Comparison of ENCODE assay signal across 27 mouse cellular contexts in the genomic region with DNA sequence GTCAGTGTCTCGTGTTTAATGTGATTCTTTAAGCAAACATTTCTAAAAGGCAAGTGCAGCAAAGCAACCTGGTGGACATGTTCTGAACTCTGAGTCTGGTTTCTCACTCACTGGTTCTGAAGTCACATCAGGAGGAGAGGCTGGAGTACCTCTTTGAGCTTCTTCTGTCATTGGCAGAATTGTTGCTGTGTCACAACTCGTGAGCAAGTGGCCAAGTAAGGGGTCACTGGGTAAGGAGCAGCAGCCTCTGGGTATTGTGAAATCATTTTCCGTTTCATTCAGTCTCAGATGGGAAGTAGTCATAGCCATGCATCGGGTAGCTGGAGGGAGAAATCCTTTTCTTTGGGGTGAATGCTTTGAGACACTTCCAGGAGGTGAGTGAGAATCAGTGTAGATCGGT.
A peak's percentile ranks its signal among the peaks of the same experiment; 100 is the strongest.
DNase-seq lines count a peak whose midpoint lies in the region; ATAC-seq lines count a peak whose summit lies in the region.
"Had no signal": no experiment of that assay in that cellular context is flagged by ENCODE, and none has a peak within 500 bp of the region (broad histone marks: within the 10 kb centered on the region; RNA-seq: fewer than 3 reads in every experiment).

No protein-coding gene starts in this region.

- H3K4me3 ChIP-seq in heart, embryonic 12.5 days, result no peak overlapping the region
- H3K4me3 ChIP-seq: embryonic facial prominence, embryonic 12.5 days; forebrain, embryonic 15.5 days; liver, embryonic 13.5 days; megakaryocyte, embryonic 14.5 days; midbrain, embryonic 12.5 days; myocyte; neural tube, embryonic 12.5 days had no signal

- no peaks in the 10 kb centered on the region for H3K27me3 ChIP-seq in heart, embryonic 12.5 days (replicated peaks)
- H3K27me3 ChIP-seq: embryonic facial prominence, embryonic 12.5 days; forebrain, embryonic 15.5 days; liver, embryonic 13.5 days; megakaryocyte, embryonic 14.5 days; midbrain, embryonic 12.5 days; neural tube, embryonic 12.5 days had no signal

- WGBS in heart, embryonic 12.5 days, result 74% methylated on average over 5 of the region's 5 CpGs

- H3K9ac ChIP-seq in heart, embryonic 12.5 days, result no peak overlapping the region
- H3K9ac ChIP-seq: embryonic facial prominence, embryonic 12.5 days; forebrain, embryonic 15.5 days; liver, embryonic 13.5 days; midbrain, embryonic 12.5 days; neural tube, embryonic 12.5 days had no signal

- no peaks in the 10 kb centered on the region for H3K9me3 ChIP-seq in heart, embryonic 12.5 days (replicated peaks)
- H3K9me3 ChIP-seq: embryonic facial prominence, embryonic 12.5 days; forebrain, embryonic 15.5 days; liver, embryonic 13.5 days; midbrain, embryonic 12.5 days; neural tube, embryonic 12.5 days had no signal

- no peaks in the 10 kb centered on the region for H3K4me1 ChIP-seq in heart, embryonic 12.5 days (replicated peaks)
- H3K4me1 ChIP-seq: embryonic facial prominence, embryonic 12.5 days; liver, embryonic 13.5 days; megakaryocyte, embryonic 14.5 days; neural tube, embryonic 12.5 days had no signal

- DNase-seq in heart, adult 18-20 months, result peak; percentile 2 to 14
- DNase-seq in ovary, postnatal 14 days (ENCODE audit: low spot score), result peak; percentile 1
- no peak for DNase-seq in ovary, adult 18-20 months (ENCODE audit: low spot score)
- DNase-seq in adrenal gland, postnatal 10 days, result peak; percentile 55
- DNase-seq in skeletal muscle tissue, adult 2 months (ENCODE audit: low read depth, low spot score), result peak; percentile 8
- no peak for DNase-seq in thymus, postnatal 10 days (ENCODE audit: low spot score in 2 of 2)
- DNase-seq: cerebellum, adult 11 months; cerebellum, adult 9-11 months; embryo, embryonic 11 days; heart, postnatal 14 days; kidney, adult 18-20 months; kidney, postnatal 4 days; liver, embryonic 13.5 days; lung, adult 2 months; lung, postnatal 4 days; right cerebral cortex, postnatal 4 days; thymus, adult 2 months had no signal

- no peak overlapping the region for H3K27ac ChIP-seq in heart, embryonic 12.5 days (ENCODE audit: poor library complexity, severe bottlenecking)
- H3K27ac ChIP-seq: embryonic facial prominence, embryonic 12.5 days; forebrain, embryonic 15.5 days; kidney, postnatal 0 days; liver, embryonic 13.5 days; midbrain, embryonic 12.5 days; neural tube, embryonic 12.5 days had no signal

- no peaks in the 10 kb centered on the region for H3K36me3 ChIP-seq in heart, embryonic 12.5 days
- H3K36me3 ChIP-seq: embryonic facial prominence, embryonic 12.5 days; forebrain, embryonic 15.5 days; liver, embryonic 13.5 days; midbrain, embryonic 12.5 days; neural tube, embryonic 12.5 days had no signal

- no peak overlapping the region for H3K4me2 ChIP-seq in heart, embryonic 12.5 days
- H3K4me2 ChIP-seq: embryonic facial prominence, embryonic 12.5 days; forebrain, embryonic 15.5 days; liver, embryonic 13.5 days; midbrain, embryonic 12.5 days; neural tube, embryonic 12.5 days had no signal

- no peak for ATAC-seq in heart, embryonic 12.5 days (ENCODE audit: insufficient number of reproducible peaks, low FRiP score)
- ATAC-seq: CD4-positive, CD25-positive, alpha-beta regulatory T cell, adult 4 months; forebrain, embryonic 15.5 days; hindbrain, embryonic 16.5 days had no signal

Comparison
In these comparisons a context has a peak if more than half of its experiments do, and no peak if none do; other contexts are left out.
1. DNase-seq: peak in heart, adult 18-20 months (2 of 2), ovary, postnatal 14 days (single experiment), adrenal gland, postnatal 10 days (single experiment) and skeletal muscle tissue, adult 2 months (single experiment); none in ovary, adult 18-20 months (single experiment) and thymus, postnatal 10 days (0 of 2).